Mouse (Mus musculus): ENCODE results near the gene Usp7. TPM values are rescaled to one million over a fixed set of nuclear protein-coding genes. Genes with fewer than 3 reads are reported as not detected.

Usp7 gene
- polyA plus RNA-seq, 1 experiment from 2014 or later, result 40.2 TPM

- Histone ChIP-seq H3K27me3 (ENCODE audit: control insufficient read depth, insufficient read depth, low read length) (no peaks in the 10 kb centered on the region), H3K9me3 (replicated peaks; ENCODE audit: control insufficient read depth, low read length) (no peaks in the 10 kb centered on the region), H3K4me2 (ENCODE audit: low read depth, low read length) (peak within 1 kb of the TSS; percentile 76), H3K4me1 (ENCODE audit: control insufficient read depth, insufficient read depth, low read length) (no peaks in the 10 kb centered on the region), H3K27ac (replicated peaks; ENCODE audit: low read depth, low read length) (peak within 1 kb of the TSS; percentile 93), H3K4me3 (ENCODE audit: low read depth, low read length) (peak within 1 kb of the TSS; percentile 99), H3K9ac (replicated peaks; ENCODE audit: low read length) (peak within 1 kb of the TSS; percentile 99), H3K36me3 (replicated peaks; ENCODE audit: control insufficient read depth, insufficient read depth, low read depth, low read length) (no peaks in the 10 kb centered on the region)
- WGBS, result under 1% methylated on average over 71 of the region's 80 CpGs
- ATAC-seq (replicated peaks; ENCODE audit: insufficient number of reproducible peaks, low FRiP score, low TSS enrichment, low read depth) (peak; percentile 96), DNase-seq (ENCODE audit: low spot score) (peak; percentile 98)
Measured at GRCm38 (mm10) chr16:8829564-8830359, 37.7 kb upstream of the Usp7 start, which contains the start of gene 1810013L24Rik. Gene 1810013L24Rik, plus strand, starts transcription at chr16:8830100.

GRCm38 (mm10) chr16:8828636-8829563, 36.8 kb upstream of the Usp7 start:
- ATAC-seq (replicated peaks; ENCODE audit: insufficient number of reproducible peaks, low FRiP score, low TSS enrichment, low read depth) (peak; percentile 19), DNase-seq (ENCODE audit: low spot score) (no peak)
- Histone ChIP-seq H3K9me3 (replicated peaks; ENCODE audit: control insufficient read depth, low read length) (no peaks in the 10 kb centered on the region), H3K4me2 (ENCODE audit: low read depth, low read length) (peak overlapping the region; percentile 76), H3K9ac (replicated peaks; ENCODE audit: low read length) (peak overlapping the region; percentile 59), H3K36me3 (replicated peaks; ENCODE audit: control insufficient read depth, insufficient read depth, low read depth, low read length) (no peaks in the 10 kb centered on the region), H3K4me3 (ENCODE audit: low read depth, low read length) (peak overlapping the region; percentile 99), H3K27ac (replicated peaks; ENCODE audit: low read depth, low read length) (peak overlapping the region; percentile 57; the same call in 1 of the 2 replicates), H3K27me3 (ENCODE audit: control insufficient read depth, insufficient read depth, low read length) (no peaks in the 10 kb centered on the region), H3K4me1 (ENCODE audit: control insufficient read depth, insufficient read depth, low read length) (no peaks in the 10 kb centered on the region)
- 12% methylated on average over 33 of the region's 33 CpGs for WGBS

- H3K9me3 ChIP-seq (replicated peaks; ENCODE audit: control insufficient read depth, low read length), result no peaks in the 10 kb centered on the region
- H3K4me1 ChIP-seq (ENCODE audit: control insufficient read depth, insufficient read depth, low read length), result no peaks in the 10 kb centered on the region
- H3K27ac ChIP-seq (replicated peaks; ENCODE audit: low read depth, low read length), result no peak overlapping the region
- DNase-seq (ENCODE audit: low spot score) (no peak), ATAC-seq (replicated peaks; ENCODE audit: insufficient number of reproducible peaks, low FRiP score, low TSS enrichment, low read depth) (no peak)
- H3K4me3 ChIP-seq (ENCODE audit: low read depth, low read length), result no peak overlapping the region
- no peaks in the 10 kb centered on the region for H3K27me3 ChIP-seq (ENCODE audit: control insufficient read depth, insufficient read depth, low read length)
- no peak overlapping the region for H3K4me2 ChIP-seq (ENCODE audit: low read depth, low read length)
- WGBS, result 94% methylated on average over 7 of the region's 7 CpGs
- H3K36me3 ChIP-seq (replicated peaks; ENCODE audit: control insufficient read depth, insufficient read depth, low read depth, low read length), result no peaks in the 10 kb centered on the region
- no peak overlapping the region for H3K9ac ChIP-seq (replicated peaks; ENCODE audit: low read length)
Measured at GRCm38 (mm10) chr16:8827366-8827765, 35.3 kb upstream of the Usp7 start.

- WGBS, result 80% methylated on average over 2 of the region's 2 CpGs
- no peaks in the 10 kb centered on the region for H3K36me3 ChIP-seq (replicated peaks; ENCODE audit: control insufficient read depth, insufficient read depth, low read depth, low read length)
- no peaks in the 10 kb centered on the region for H3K27me3 ChIP-seq (ENCODE audit: control insufficient read depth, insufficient read depth, low read length)
- no peaks in the 10 kb centered on the region for H3K4me1 ChIP-seq (ENCODE audit: control insufficient read depth, insufficient read depth, low read length)
- ATAC-seq (replicated peaks; ENCODE audit: insufficient number of reproducible peaks, low FRiP score, low TSS enrichment, low read depth), result no peak
- no peak overlapping the region for H3K4me2 ChIP-seq (ENCODE audit: low read depth, low read length)
- no peak overlapping the region for H3K4me3 ChIP-seq (ENCODE audit: low read depth, low read length)
- H3K9me3 ChIP-seq (replicated peaks; ENCODE audit: control insufficient read depth, low read length), result no peaks in the 10 kb centered on the region
- no peak overlapping the region for H3K9ac ChIP-seq (replicated peaks; ENCODE audit: low read length)
- DNase-seq (ENCODE audit: low spot score), result peak; percentile 16
- H3K27ac ChIP-seq (replicated peaks; ENCODE audit: low read depth, low read length), result no peak overlapping the region
Measured at GRCm38 (mm10) chr16:8823661-8824060, 31.6 kb upstream of the Usp7 start.

- Histone ChIP-seq H3K4me2 (ENCODE audit: low read depth, low read length) (no peak overlapping the region), H3K27me3 (ENCODE audit: control insufficient read depth, insufficient read depth, low read length) (no peaks in the 10 kb centered on the region), H3K4me3 (ENCODE audit: low read depth, low read length) (no peak overlapping the region), H3K9me3 (replicated peaks; ENCODE audit: control insufficient read depth, low read length) (no peaks in the 10 kb centered on the region), H3K27ac (replicated peaks; ENCODE audit: low read depth, low read length) (no peak overlapping the region), H3K9ac (replicated peaks; ENCODE audit: low read length) (no peak overlapping the region), H3K36me3 (replicated peaks; ENCODE audit: control insufficient read depth, insufficient read depth, low read depth, low read length) (no peaks in the 10 kb centered on the region), H3K4me1 (ENCODE audit: control insufficient read depth, insufficient read depth, low read length) (no peaks in the 10 kb centered on the region)
- WGBS, result 83% methylated on average over 4 of the region's 4 CpGs
- no peak for DNase-seq (ENCODE audit: low spot score)
- ATAC-seq (replicated peaks; ENCODE audit: insufficient number of reproducible peaks, low FRiP score, low TSS enrichment, low read depth), result no peak
Measured at GRCm38 (mm10) chr16:8822586-8822985, 30.5 kb upstream of the Usp7 start.

- ATAC-seq (replicated peaks; ENCODE audit: insufficient number of reproducible peaks, low FRiP score, low TSS enrichment, low read depth), result no peak
- Histone ChIP-seq H3K27ac (replicated peaks; ENCODE audit: low read depth, low read length) (no peak overlapping the region), H3K4me3 (ENCODE audit: low read depth, low read length) (no peak overlapping the region)
Measured at GRCm38 (mm10) chr16:8821429-8821828, 29.3 kb upstream of the Usp7 start.

GRCm38 (mm10) chr16:8817872-8818271, 25.8 kb upstream of the Usp7 start:
- no peak overlapping the region for H3K27ac ChIP-seq (replicated peaks; ENCODE audit: low read depth, low read length)
- H3K9me3 ChIP-seq (replicated peaks; ENCODE audit: control insufficient read depth, low read length), result no peaks in the 10 kb centered on the region
- no peak overlapping the region for H3K4me3 ChIP-seq (ENCODE audit: low read depth, low read length)
- H3K4me2 ChIP-seq (ENCODE audit: low read depth, low read length), result no peak overlapping the region
- DNase-seq (ENCODE audit: low spot score), result no peak
- 79% methylated on average over 4 of the region's 4 CpGs for WGBS
- no peaks in the 10 kb centered on the region for H3K36me3 ChIP-seq (replicated peaks; ENCODE audit: control insufficient read depth, insufficient read depth, low read depth, low read length)
- no peaks in the 10 kb centered on the region for H3K4me1 ChIP-seq (ENCODE audit: control insufficient read depth, insufficient read depth, low read length)
- no peaks in the 10 kb centered on the region for H3K27me3 ChIP-seq (ENCODE audit: control insufficient read depth, insufficient read depth, low read length)
- H3K9ac ChIP-seq (replicated peaks; ENCODE audit: low read length), result no peak overlapping the region
- ATAC-seq (replicated peaks; ENCODE audit: insufficient number of reproducible peaks, low FRiP score, low TSS enrichment, low read depth), result no peak

More at GRCm38 (mm10) chr16:8821429-8821828, 29.3 kb upstream of the Usp7 start:
- Histone ChIP-seq H3K9me3 (replicated peaks; ENCODE audit: control insufficient read depth, low read length) (no peaks in the 10 kb centered on the region), H3K4me1 (ENCODE audit: control insufficient read depth, insufficient read depth, low read length) (no peaks in the 10 kb centered on the region), H3K9ac (replicated peaks; ENCODE audit: low read length) (no peak overlapping the region), H3K4me2 (ENCODE audit: low read depth, low read length) (no peak overlapping the region), H3K27me3 (ENCODE audit: control insufficient read depth, insufficient read depth, low read length) (no peaks in the 10 kb centered on the region), H3K36me3 (replicated peaks; ENCODE audit: control insufficient read depth, insufficient read depth, low read depth, low read length) (no peaks in the 10 kb centered on the region)
- WGBS, result 100% methylated on average over 1 of the region's 1 CpGs
- no peak for DNase-seq (ENCODE audit: low spot score)

Measured in embryonic facial prominence, embryonic 11.5 days (tissue).